Mouse (Mus musculus) T-cell, adult 2 months (primary cell): ENCODE data around the gene Tmem136.

Experiments
- DNase-seq: peaks from one replicate; pipeline ENCODE4 v3.0.0; 2022; ENCODE audit warnings: low spot score

Tmem136 gene

GRCm38 (mm10) chr9:43076163-43076562 lies 40.2 kb downstream of the Tmem136 start:
- no peak for DNase-seq

- DNase-seq, result no peak
Observed at GRCm38 (mm10) chr9:43074611-43075010, 41.8 kb downstream of the Tmem136 start.

GRCm38 (mm10) chr9:43071741-43072140 lies 44.6 kb downstream of the Tmem136 start:
- DNase-seq, result no peak

GRCm38 (mm10) chr9:43071176-43071575 lies 45.2 kb downstream of the Tmem136 start:
- no peak for DNase-seq

GRCm38 (mm10) chr9:43070566-43070965 lies 45.8 kb downstream of the Tmem136 start:
- no peak for DNase-seq

GRCm38 (mm10) chr9:43070153-43070552 lies 46.2 kb downstream of the Tmem136 start:
- no peak for DNase-seq

- no peak for DNase-seq
Observed at GRCm38 (mm10) chr9:43067896-43068295, 48.5 kb downstream of the Tmem136 start.

GRCm38 (mm10) chr9:43065231-43065630 lies 51.1 kb downstream of the Tmem136 start:
- no peak for DNase-seq

- DNase-seq, result no peak
Observed at GRCm38 (mm10) chr9:43061545-43061944, 54.8 kb downstream of the Tmem136 start.
